Mouse (Mus musculus): ENCODE measurements around the gene Ppfia3. TPM values are rescaled to one million over a fixed set of nuclear protein-coding genes. Genes with fewer than 3 reads are reported as not detected.

Ppfia3 gene
- polyA plus RNA-seq, 1 experiment, result 84.3 TPM

- no peak for DNase-seq
- TF ChIP-seq POLR2A (IDR thresholded peaks at IDR 0.05; ENCODE audit: borderline replicate concordance, insufficient read depth, low read length), result no peak
- no peak for TF ChIP-seq CTCF (IDR thresholded peaks at IDR 0.05; ENCODE audit: borderline replicate concordance, insufficient read depth, low read depth, low read length)
- no peak overlapping the region for H3K4me3 ChIP-seq (replicated peaks; ENCODE audit: insufficient read depth, low read depth, low read length)
- no peaks in the 10 kb centered on the region for H3K4me1 ChIP-seq (ENCODE audit: control insufficient read depth, insufficient read depth, low read length)
- no peak overlapping the region for H3K27ac ChIP-seq (ENCODE audit: insufficient read depth, low read length)
- no peaks in the 10 kb centered on the region for H3K27me3 ChIP-seq (ENCODE audit: control insufficient read depth, insufficient read depth, low read length)
- WGBS, result 82% methylated on average over 15 of the region's 15 CpGs
These were observed 11.3 kb downstream of the Ppfia3 start for GRCm38 (mm10) chr7:45355318-45356020.

- Histone ChIP-seq H3K27me3 (ENCODE audit: control insufficient read depth, insufficient read depth, low read length) (no peaks in the 10 kb centered on the region), H3K4me1 (ENCODE audit: control insufficient read depth, insufficient read depth, low read length) (no peaks in the 10 kb centered on the region), H3K27ac (ENCODE audit: insufficient read depth, low read length) (no peak overlapping the region), H3K4me3 (replicated peaks; ENCODE audit: insufficient read depth, low read depth, low read length) (no peak overlapping the region)
- 41% methylated on average over 5 of the region's 5 CpGs for WGBS
- no peak for DNase-seq
- TF ChIP-seq CTCF (IDR thresholded peaks at IDR 0.05; ENCODE audit: borderline replicate concordance, insufficient read depth, low read depth, low read length) (no peak), POLR2A (IDR thresholded peaks at IDR 0.05; ENCODE audit: borderline replicate concordance, insufficient read depth, low read length) (no peak)
These were observed 13.8 kb downstream of the Ppfia3 start for GRCm38 (mm10) chr7:45353041-45353440.

GRCm38 (mm10) chr7:45346905-45347304, 19.9 kb downstream of the Ppfia3 start:
- Histone ChIP-seq H3K27me3 (ENCODE audit: control insufficient read depth, insufficient read depth, low read length) (no peaks in the 10 kb centered on the region), H3K27ac (ENCODE audit: insufficient read depth, low read length) (no peak overlapping the region), H3K4me3 (replicated peaks; ENCODE audit: insufficient read depth, low read depth, low read length) (no peak overlapping the region), H3K4me1 (ENCODE audit: control insufficient read depth, insufficient read depth, low read length) (no peaks in the 10 kb centered on the region)
- no peak for TF ChIP-seq POLR2A (IDR thresholded peaks at IDR 0.05; ENCODE audit: borderline replicate concordance, insufficient read depth, low read length)
- no peak for TF ChIP-seq CTCF (IDR thresholded peaks at IDR 0.05; ENCODE audit: borderline replicate concordance, insufficient read depth, low read depth, low read length)
- DNase-seq, result no peak
- WGBS, result 70% methylated on average over 13 of the region's 13 CpGs

- Histone ChIP-seq H3K4me3 (replicated peaks; ENCODE audit: insufficient read depth, low read depth, low read length) (no peak overlapping the region), H3K27me3 (ENCODE audit: control insufficient read depth, insufficient read depth, low read length) (no peaks in the 10 kb centered on the region), H3K27ac (ENCODE audit: insufficient read depth, low read length) (no peak overlapping the region), H3K4me1 (ENCODE audit: control insufficient read depth, insufficient read depth, low read length) (no peaks in the 10 kb centered on the region; the same call in 1 of the 2 replicates)
- TF ChIP-seq POLR2A (IDR thresholded peaks at IDR 0.05; ENCODE audit: borderline replicate concordance, insufficient read depth, low read length), result no peak
- TF ChIP-seq CTCF (IDR thresholded peaks at IDR 0.05; ENCODE audit: borderline replicate concordance, insufficient read depth, low read depth, low read length), result peak; percentile 29; the same call in 1 of the 2 replicates
- DNase-seq, result no peak
- 43% methylated on average over 13 of the region's 13 CpGs for WGBS
These were observed 23.3 kb downstream of the Ppfia3 start for GRCm38 (mm10) chr7:45343543-45343942.

- 90% methylated on average over 11 of the region's 11 CpGs for WGBS
- H3K4me3 ChIP-seq (replicated peaks; ENCODE audit: insufficient read depth, low read depth, low read length), result no peak overlapping the region
- DNase-seq, result no peak
- no peak overlapping the region for H3K27ac ChIP-seq (ENCODE audit: insufficient read depth, low read length)
- peaks cover 6% of the 10 kb centered on the region for H3K4me1 ChIP-seq (ENCODE audit: control insufficient read depth, insufficient read depth, low read length)
- no peaks in the 10 kb centered on the region for H3K27me3 ChIP-seq (ENCODE audit: control insufficient read depth, insufficient read depth, low read length)
- no peak for TF ChIP-seq POLR2A (IDR thresholded peaks at IDR 0.05; ENCODE audit: borderline replicate concordance, insufficient read depth, low read length)
- no peak for TF ChIP-seq CTCF (IDR thresholded peaks at IDR 0.05; ENCODE audit: borderline replicate concordance, insufficient read depth, low read depth, low read length)
These were observed 24.7 kb downstream of the Ppfia3 start for GRCm38 (mm10) chr7:45342081-45342480.

GRCm38 (mm10) chr7:45341303-45341702, 25.5 kb downstream of the Ppfia3 start:
- Histone ChIP-seq H3K4me1 (ENCODE audit: control insufficient read depth, insufficient read depth, low read length) (peaks cover 6% of the 10 kb centered on the region), H3K27ac (ENCODE audit: insufficient read depth, low read length) (no peak overlapping the region), H3K4me3 (replicated peaks; ENCODE audit: insufficient read depth, low read depth, low read length) (no peak overlapping the region), H3K27me3 (ENCODE audit: control insufficient read depth, insufficient read depth, low read length) (no peaks in the 10 kb centered on the region)
- peak; percentile 49 to 61 for DNase-seq
- 11% methylated on average over 8 of the region's 8 CpGs for WGBS
- TF ChIP-seq POLR2A (IDR thresholded peaks at IDR 0.05; ENCODE audit: borderline replicate concordance, insufficient read depth, low read length), result no peak
- TF ChIP-seq CTCF (IDR thresholded peaks at IDR 0.05; ENCODE audit: borderline replicate concordance, insufficient read depth, low read depth, low read length), result peak; percentile 58; the same call in 1 of the 2 replicates

GRCm38 (mm10) chr7:45340669-45341068, 26.1 kb downstream of the Ppfia3 start:
- WGBS, result 46% methylated on average over 11 of the region's 11 CpGs
- Histone ChIP-seq H3K4me3 (replicated peaks; ENCODE audit: insufficient read depth, low read depth, low read length) (no peak overlapping the region), H3K27me3 (ENCODE audit: control insufficient read depth, insufficient read depth, low read length) (no peaks in the 10 kb centered on the region), H3K27ac (ENCODE audit: insufficient read depth, low read length) (no peak overlapping the region), H3K4me1 (ENCODE audit: control insufficient read depth, insufficient read depth, low read length) (peaks cover 6% of the 10 kb centered on the region)
- TF ChIP-seq CTCF (IDR thresholded peaks at IDR 0.05; ENCODE audit: borderline replicate concordance, insufficient read depth, low read depth, low read length) (no peak), POLR2A (IDR thresholded peaks at IDR 0.05; ENCODE audit: borderline replicate concordance, insufficient read depth, low read length) (no peak)
- no peak for DNase-seq

GRCm38 (mm10) chr7:45340066-45340442, 26.8 kb downstream of the Ppfia3 start:
- Histone ChIP-seq H3K27me3 (ENCODE audit: control insufficient read depth, insufficient read depth, low read length) (no peaks in the 10 kb centered on the region), H3K4me1 (ENCODE audit: control insufficient read depth, insufficient read depth, low read length) (peaks cover 6% of the 10 kb centered on the region), H3K4me3 (replicated peaks; ENCODE audit: insufficient read depth, low read depth, low read length) (peak overlapping the region; percentile 61), H3K27ac (ENCODE audit: insufficient read depth, low read length) (0 out of 2 replicates have a peak overlapping the region, but pooled peaks have one; percentile 26)
- 33% methylated on average over 11 of the region's 11 CpGs for WGBS
- TF ChIP-seq POLR2A (IDR thresholded peaks at IDR 0.05; ENCODE audit: borderline replicate concordance, insufficient read depth, low read length) (no peak), CTCF (IDR thresholded peaks at IDR 0.05; ENCODE audit: borderline replicate concordance, insufficient read depth, low read depth, low read length) (no peak)
- no peak for DNase-seq
